Mouse (Mus musculus) forebrain, embryonic 11.5 days (tissue): ENCODE data around the gene Zfp11. TPM values are rescaled to one million over a fixed set of nuclear protein-coding genes. Genes with fewer than 3 reads are reported as not detected.
"Not testable (repeated sequence)": the region's sequence is repeated elsewhere in the genome, so short reads cannot be mapped to it uniquely, and the experiment has no call there.

Experiments used
- ATAC-seq: fragments of 200-750 bp; cut with Nextera tagmentation; replicated peaks from 2 replicates; pipeline ENCODE4 v1.8.0; 2017; ENCODE audit warnings: moderate TSS enrichment; ENCODE audit not compliant: low FRiP score
- DNase-seq: peaks from one replicate; pipeline ENCODE4 v3.0.0-alpha.2; 2017; ENCODE audit warnings: low spot score
- H3K27ac ChIP-seq: fragments of 300-500 bp; sonication (generic); 2 replicates; pipeline ENCODE4 v1.5.1; 2014; ENCODE audit warnings: low read depth, low read length
- H3K27me3 ChIP-seq: fragments of 300-500 bp; sonication (generic); 2 replicates; pipeline ENCODE4 v1.6.1; 2014; ENCODE audit warnings: mild to moderate bottlenecking, low read length, mixed read lengths; ENCODE audit not compliant: control insufficient read depth, insufficient read depth
- H3K36me3 ChIP-seq: fragments of 300-500 bp; sonication (generic); 2 replicates; pipeline ENCODE4 v1.6.1; 2014; ENCODE audit warnings: mild to moderate bottlenecking, low read length, moderate library complexity, mixed read lengths; ENCODE audit not compliant: control insufficient read depth, insufficient read depth
- H3K4me1 ChIP-seq: fragments of 300-500 bp; sonication (generic); replicated peaks from 2 replicates; pipeline ENCODE4 v1.6.1; 2014; ENCODE audit warnings: low read length, mixed read lengths; ENCODE audit not compliant: control insufficient read depth, insufficient read depth
- H3K4me2 ChIP-seq: fragments of 300-500 bp; sonication (generic); 2 replicates; pipeline ENCODE4 v1.6.1; 2014; ENCODE audit warnings: low read depth, mild to moderate bottlenecking, low read length, moderate library complexity, mixed read lengths; ENCODE audit not compliant: severe bottlenecking
- H3K4me3 ChIP-seq: fragments of 300-500 bp; sonication (generic); 2 replicates; pipeline ENCODE4 v1.5.1; 2014; ENCODE audit warnings: low read depth, low read length
- H3K9ac ChIP-seq: fragments of 300-500 bp; sonication (generic); 2 replicates; pipeline ENCODE4 v1.6.1; 2014; ENCODE audit warnings: low read length
- H3K9me3 ChIP-seq: fragments of 300-500 bp; sonication (generic); 2 replicates; pipeline ENCODE4 v1.6.1; 2016; ENCODE audit warnings: low read length, mixed read lengths; ENCODE audit not compliant: control insufficient read depth
- WGBS: fragments of 180-500 bp; shearing (Covaris S2); extraction: QIAGEN DNeasy Blood & Tissue Kit; methylation state at CpG from one replicate; pipeline ENCODE4 v1.1.7; 2014; 5-methylcytosine and 5-hydroxymethylcytosine counted together
- polyA plus RNA-seq: library from polyadenylated mRNA; unstranded; fragments of >200 nt; fragmentation: Nextera tagmentation; extraction: Ambion mirVana; gene quantifications from 2 replicates; pipeline ENCODE4 v1.2.1, GENCODE M21; 2014

The Zfp11 gene
- polyA plus RNA-seq, 1 experiment from 2014 or later: 8.5 TPM

GRCm38 (mm10) chr5:129632270-129633250, 37.3 kb downstream of the Zfp11 start:
- H3K4me2 ChIP-seq, H3K4me3 ChIP-seq, H3K9me3 ChIP-seq, H3K27ac ChIP-seq, H3K36me3 ChIP-seq, DNase-seq, ATAC-seq, H3K4me1 ChIP-seq, H3K27me3 ChIP-seq, H3K9ac ChIP-seq: not testable (repeated sequence)
- WGBS: 80% methylated on average over 2 of the region's 2 CpGs

GRCm38 (mm10) chr5:129626586-129626985, 43.3 kb downstream of the Zfp11 start:
- H3K4me3 ChIP-seq, DNase-seq, ATAC-seq: not testable (repeated sequence)

GRCm38 (mm10) chr5:129626099-129626498, 43.8 kb downstream of the Zfp11 start:
- no peak overlapping the region for H3K9ac ChIP-seq
- H3K4me1 ChIP-seq: no peaks in the 10 kb centered on the region
- H3K9me3 ChIP-seq: no peaks in the 10 kb centered on the region
- no peaks in the 10 kb centered on the region for H3K27me3 ChIP-seq
- DNase-seq (no peak), ATAC-seq (no peak)
- WGBS: 84% methylated on average over 6 of the region's 6 CpGs
- H3K4me3 ChIP-seq: no peak overlapping the region
- no peak overlapping the region for H3K4me2 ChIP-seq
- no peaks in the 10 kb centered on the region for H3K36me3 ChIP-seq
- no peak overlapping the region for H3K27ac ChIP-seq

More at GRCm38 (mm10) chr5:129626586-129626985, 43.3 kb downstream of the Zfp11 start:
- H3K27me3 ChIP-seq, H3K9me3 ChIP-seq, H3K36me3 ChIP-seq, H3K9ac ChIP-seq, H3K4me2 ChIP-seq, H3K27ac ChIP-seq, H3K4me1 ChIP-seq: not testable (repeated sequence)
- WGBS: 84% methylated on average over 4 of the region's 4 CpGs

GRCm38 (mm10) chr5:129621361-129621760, 48.5 kb downstream of the Zfp11 start:
- no peak for DNase-seq
- Histone ChIP-seq H3K4me2 (no peak overlapping the region), H3K27me3 (no peaks in the 10 kb centered on the region), H3K36me3 (no peaks in the 10 kb centered on the region), H3K4me1 (no peaks in the 10 kb centered on the region), H3K27ac (no peak overlapping the region), H3K9ac (no peak overlapping the region), H3K4me3 (no peak overlapping the region), H3K9me3 (no peaks in the 10 kb centered on the region)
- no peak for ATAC-seq
- 90% methylated on average over 5 of the region's 5 CpGs for WGBS

- H3K27me3 ChIP-seq, DNase-seq, H3K4me1 ChIP-seq, H3K9me3 ChIP-seq, H3K4me2 ChIP-seq, H3K36me3 ChIP-seq, H3K9ac ChIP-seq, H3K27ac ChIP-seq, ATAC-seq, H3K4me3 ChIP-seq: not testable (repeated sequence)
- 64% methylated on average over 9 of the region's 9 CpGs for WGBS
These were observed 49.3 kb downstream of the Zfp11 start for GRCm38 (mm10) chr5:129620600-129620999.

GRCm38 (mm10) chr5:129611060-129611459, 58.8 kb downstream of the Zfp11 start:
- Histone ChIP-seq H3K9ac (no peak overlapping the region), H3K4me2 (no peak overlapping the region), H3K9me3 (no peaks in the 10 kb centered on the region), H3K27me3 (no peaks in the 10 kb centered on the region), H3K36me3 (no peaks in the 10 kb centered on the region), H3K27ac (no peak overlapping the region), H3K4me3 (no peak overlapping the region), H3K4me1 (no peaks in the 10 kb centered on the region)
- ATAC-seq: no peak; the same call in 1 of the 2 replicates
- DNase-seq: peak; percentile 81
- 29% methylated on average over 1 of the region's 1 CpGs for WGBS

- Histone ChIP-seq H3K4me3 (no peak overlapping the region), H3K4me1 (no peaks in the 10 kb centered on the region), H3K27ac (no peak overlapping the region), H3K4me2 (no peak overlapping the region), H3K36me3 (no peaks in the 10 kb centered on the region; the same call in 1 of the 2 replicates), H3K27me3 (no peaks in the 10 kb centered on the region), H3K9me3 (no peaks in the 10 kb centered on the region), H3K9ac (no peak overlapping the region)
- DNase-seq (no peak), ATAC-seq (no peak)
- WGBS: 84% methylated on average over 8 of the region's 8 CpGs
These were observed 62.4 kb downstream of the Zfp11 start for GRCm38 (mm10) chr5:129607476-129607875.
